Mouse (Mus musculus) C2C12 (cell line): ENCODE measurements around the gene Rapgefl1. TPM values are rescaled to one million over a fixed set of nuclear protein-coding genes. Genes with fewer than 3 reads are reported as not detected.

Experiments used
- H3K27me3 ChIP-seq: one replicate; pipeline ENCODE4 v1.6.1; 2011; ENCODE audit not compliant: control insufficient read depth, insufficient read depth, insufficient read length
- H3K36me3 ChIP-seq: one replicate; pipeline ENCODE4 v1.6.1; 2011; ENCODE audit not compliant: control insufficient read depth, insufficient read depth
- H3K4me3 ChIP-seq: one replicate; pipeline ENCODE4 v1.5.1; 2011; ENCODE audit warnings: mild to moderate bottlenecking, control low read depth; ENCODE audit not compliant: poor library complexity, insufficient read depth, severe bottlenecking
- H3K79me2 ChIP-seq: one replicate; pipeline ENCODE4 v1.6.1; 2011; ENCODE audit not compliant: control insufficient read depth, insufficient read depth
- H3K79me3 ChIP-seq: one replicate; pipeline ENCODE4 v1.6.1; 2011; ENCODE audit warnings: low read depth, control low read depth
- H3ac ChIP-seq: one replicate; pipeline ENCODE3; 2011; ENCODE audit warnings: low read depth; ENCODE audit not compliant: control insufficient read depth, insufficient read length
- CEBPB ChIP-seq: IDR thresholded peaks from one replicate; pipeline ENCODE4 v1.6.1; 2011; ENCODE audit warnings: low read depth, mild to moderate bottlenecking, control low read depth, moderate library complexity
- CTCF ChIP-seq: IDR thresholded peaks from one replicate; pipeline ENCODE4 v1.5.1; 2011; ENCODE audit not compliant: control insufficient read depth, insufficient read depth, insufficient read length
- FOSL1 ChIP-seq: IDR thresholded peaks from one replicate; pipeline ENCODE4 v1.8.0; 2011; ENCODE audit warnings: mild to moderate bottlenecking, low read length; ENCODE audit not compliant: poor library complexity, insufficient read depth, severe bottlenecking
- MAX ChIP-seq: IDR thresholded peaks from one replicate; pipeline ENCODE4 v1.6.1; 2011; ENCODE audit warnings: mild to moderate bottlenecking, control low read depth
- MYOD1 ChIP-seq: IDR thresholded peaks from one replicate; pipeline ENCODE4 v1.6.1; 2011; ENCODE audit warnings: low read depth; ENCODE audit not compliant: control insufficient read depth, insufficient read length
- MYOG ChIP-seq: IDR thresholded peaks from one replicate; pipeline ENCODE4 v1.6.1; 2011; ENCODE audit not compliant: control insufficient read depth, insufficient read length; ENCODE audit errors: extremely low read depth
- USF1 ChIP-seq: IDR thresholded peaks from one replicate; pipeline ENCODE4 v1.6.1; 2011; ENCODE audit warnings: low read depth, mild to moderate bottlenecking, control low read depth, moderate library complexity
- polyA plus RNA-seq: library from polyadenylated mRNA; unstranded; fragments of >200 nt; fragmentation: generic; extraction: Trizol; gene quantifications from one replicate; pipeline ENCODE4 v1.2.1, GENCODE M21; 2012; ENCODE audit warnings: missing spikeins

The Rapgefl1 gene
- polyA plus RNA-seq, 1 experiment: 0.66 TPM

DNA sequence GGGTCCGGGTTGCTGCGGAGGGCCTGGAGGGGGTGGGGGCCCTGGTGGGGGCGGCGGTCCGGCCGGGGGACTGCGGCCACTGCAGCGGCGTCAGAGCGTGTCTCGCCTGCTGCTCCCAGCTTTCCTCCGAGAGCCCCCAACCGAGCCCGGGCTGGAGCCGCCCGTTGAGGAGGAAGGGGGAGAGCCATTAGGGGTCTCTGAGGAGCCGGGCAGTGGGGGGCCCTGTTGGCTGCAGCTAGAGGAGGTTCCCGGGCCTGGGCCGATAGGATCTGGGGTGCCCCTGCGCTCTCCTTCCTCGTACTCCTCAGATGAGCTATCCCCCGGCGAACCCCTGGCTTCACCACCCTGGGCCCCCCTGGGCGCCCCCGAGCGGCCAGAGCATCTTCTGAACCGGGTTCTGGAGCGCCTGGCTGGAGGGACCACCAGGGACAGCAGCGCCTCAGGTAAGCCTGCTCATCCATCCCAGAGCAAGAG, 683 bp downstream of the Rapgefl1 start:
- Histone ChIP-seq H3K79me2 (no peaks in the 10 kb centered on the region), H3K27me3 (no peaks in the 10 kb centered on the region), H3ac (no peak overlapping the region), H3K36me3 (peaks cover 21% of the 10 kb centered on the region), H3K79me3 (no peaks in the 10 kb centered on the region), H3K4me3 (peak overlapping the region; percentile 26)
- TF ChIP-seq CTCF (no peak), FOSL1 (no peak), MAX (no peak), CEBPB (no peak), MYOG (no peak), USF1 (no peak), MYOD1 (no peak)

DNA sequence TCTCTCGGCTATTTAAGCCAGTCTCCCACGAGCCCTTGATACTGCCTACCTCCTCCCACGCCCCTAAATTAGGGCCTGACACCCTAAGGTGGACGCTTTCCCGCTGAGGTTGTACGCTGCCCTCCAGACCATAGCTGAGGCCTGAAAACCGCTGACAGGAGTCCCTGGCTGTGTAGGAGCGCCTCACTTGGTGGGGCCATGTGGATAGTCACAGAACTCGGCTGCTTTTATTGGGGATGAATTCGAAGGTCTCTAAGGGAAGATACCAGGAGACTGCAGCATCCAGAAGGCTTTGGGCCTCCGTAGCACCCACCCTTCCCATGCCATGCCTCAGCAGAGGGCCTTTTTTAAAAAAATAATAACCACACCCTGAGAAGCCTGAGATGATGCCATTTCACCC, 1.3 kb downstream of the Rapgefl1 start:
- Histone ChIP-seq H3K27me3 (no peaks in the 10 kb centered on the region), H3K36me3 (peaks cover 14% of the 10 kb centered on the region), H3K79me2 (no peaks in the 10 kb centered on the region), H3ac (no peak overlapping the region), H3K79me3 (no peaks in the 10 kb centered on the region), H3K4me3 (no peak overlapping the region)
- TF ChIP-seq MYOG (no peak), MYOD1 (no peak), CTCF (no peak)

DNA sequence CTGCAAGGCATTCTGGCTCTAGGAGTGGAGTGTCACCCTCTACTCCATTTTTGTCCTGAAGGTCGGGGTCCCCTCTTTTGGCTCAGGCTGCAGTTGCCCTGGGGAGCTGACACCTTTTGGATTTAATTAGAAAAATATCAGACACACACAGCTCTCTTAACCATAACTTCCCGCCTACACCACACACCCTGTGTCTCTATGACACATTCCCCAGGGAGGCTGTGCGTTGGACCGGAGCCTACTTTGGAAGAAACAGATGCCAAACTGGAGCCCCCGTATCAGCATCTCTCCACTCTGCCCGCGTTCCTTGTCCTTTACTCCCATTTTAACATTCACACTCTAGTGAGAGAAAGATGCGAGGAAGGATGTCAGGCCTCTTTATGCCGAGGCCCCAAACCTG, 1.9 kb downstream of the Rapgefl1 start:
- Histone ChIP-seq H3ac (no peak overlapping the region), H3K36me3 (peaks cover 8% of the 10 kb centered on the region), H3K27me3 (no peaks in the 10 kb centered on the region), H3K79me2 (no peaks in the 10 kb centered on the region), H3K79me3 (no peaks in the 10 kb centered on the region), H3K4me3 (no peak overlapping the region)
- TF ChIP-seq CEBPB: no peak

DNA sequence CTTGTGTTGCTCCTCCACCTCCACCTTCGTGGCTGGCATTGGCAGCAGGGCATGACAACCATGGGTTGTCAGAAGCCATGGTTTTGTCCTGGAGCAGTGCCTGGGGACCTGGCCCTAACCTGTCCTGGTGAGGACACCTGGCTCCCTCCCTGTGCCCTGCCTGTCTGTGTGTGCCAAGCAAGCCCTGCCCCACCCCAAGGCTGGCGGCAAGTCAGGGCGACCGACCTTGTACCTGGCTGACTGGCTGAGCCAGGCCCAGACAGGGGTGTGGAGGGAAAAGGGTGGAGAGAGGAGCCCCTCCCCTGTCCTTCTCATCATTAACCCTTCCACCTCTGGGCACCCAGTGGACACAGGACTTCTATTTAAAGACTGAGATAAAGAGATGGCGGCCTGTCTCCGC, 2.8 kb downstream of the Rapgefl1 start:
- no peaks in the 10 kb centered on the region for H3K79me2 ChIP-seq
- no peak overlapping the region for H3K4me3 ChIP-seq
- H3ac ChIP-seq: no peak overlapping the region
- H3K27me3 ChIP-seq: no peaks in the 10 kb centered on the region
- no peak for TF ChIP-seq MAX
- no peak for TF ChIP-seq MYOD1
- no peak for TF ChIP-seq FOSL1
- no peak for TF ChIP-seq CTCF
- no peak for TF ChIP-seq CEBPB
- no peak for TF ChIP-seq MYOG
- no peak for TF ChIP-seq USF1
- H3K79me3 ChIP-seq: no peaks in the 10 kb centered on the region
- H3K36me3 ChIP-seq: no peaks in the 10 kb centered on the region

DNA sequence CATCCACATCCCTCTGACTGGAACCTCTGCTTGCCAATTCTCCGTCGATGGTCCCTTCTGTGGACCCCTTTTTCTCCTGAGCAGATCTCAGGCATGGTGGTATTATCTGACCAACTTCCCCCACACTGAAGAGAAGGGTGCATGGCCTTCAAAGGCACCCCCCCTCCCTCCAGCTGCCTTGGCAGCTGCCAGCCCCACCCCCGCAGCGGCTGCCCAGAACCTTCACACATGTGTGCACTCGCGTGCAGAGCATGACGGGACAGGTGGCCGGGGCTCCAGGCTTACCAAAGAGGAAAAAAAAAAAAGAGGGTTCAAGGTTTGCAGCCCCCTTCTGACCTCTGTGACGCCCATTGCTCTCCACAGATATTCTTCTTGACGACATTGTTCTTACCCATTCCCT, 3.3 kb downstream of the Rapgefl1 start:
- H3ac ChIP-seq: no peak overlapping the region
- H3K4me3 ChIP-seq: no peak overlapping the region
- no peaks in the 10 kb centered on the region for H3K79me2 ChIP-seq
- no peaks in the 10 kb centered on the region for H3K27me3 ChIP-seq
- no peaks in the 10 kb centered on the region for H3K79me3 ChIP-seq
- no peaks in the 10 kb centered on the region for H3K36me3 ChIP-seq
- TF ChIP-seq FOSL1 (no peak), MYOD1 (no peak), USF1 (no peak)

DNA sequence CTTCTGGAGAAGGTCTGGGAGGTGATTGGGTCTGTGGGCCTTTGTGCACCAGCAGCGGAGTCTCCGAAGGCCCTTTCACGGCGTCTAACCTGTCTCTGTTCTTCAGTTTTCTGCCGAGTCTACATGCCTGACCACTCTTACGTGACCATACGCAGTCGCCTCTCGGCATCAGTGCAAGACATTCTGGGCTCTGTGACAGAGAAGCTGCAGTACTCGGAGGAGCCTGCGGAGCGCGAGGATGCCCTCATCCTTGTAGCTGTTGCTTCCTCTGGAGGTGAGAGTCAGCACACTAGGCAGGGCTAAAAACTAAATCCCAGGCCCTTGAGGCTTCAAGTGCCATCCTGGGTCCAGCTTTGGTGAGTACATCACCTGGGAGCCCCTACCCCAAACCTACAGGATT, 9.4 kb downstream of the Rapgefl1 start:
- no peak overlapping the region for H3ac ChIP-seq
- no peak overlapping the region for H3K4me3 ChIP-seq
- no peaks in the 10 kb centered on the region for H3K36me3 ChIP-seq
- no peaks in the 10 kb centered on the region for H3K27me3 ChIP-seq
- no peaks in the 10 kb centered on the region for H3K79me2 ChIP-seq
- H3K79me3 ChIP-seq: no peaks in the 10 kb centered on the region
- no peak for TF ChIP-seq CTCF
- no peak for TF ChIP-seq MAX
- TF ChIP-seq MYOG: no peak
- TF ChIP-seq USF1: no peak
- TF ChIP-seq FOSL1: no peak
- TF ChIP-seq CEBPB: no peak
- TF ChIP-seq MYOD1: no peak
